Mouse (Mus musculus): ENCODE results near the gene Acap1. TPM values are rescaled to one million over a fixed set of nuclear protein-coding genes. Genes with fewer than 3 reads are reported as not detected.

Gene Acap1
- total RNA-seq, 2 experiments from 2014 or later: 0.72 to 4.4 TPM

GRCm38 (mm10) chr11:69904311-69904710, 9.0 kb upstream of the Acap1 start:
- no peak for DNase-seq

GRCm38 (mm10) chr11:69902972-69903371, 7.6 kb upstream of the Acap1 start:
- no peak for DNase-seq

GRCm38 (mm10) chr11:69901993-69902392, 6.7 kb upstream of the Acap1 start:
- no peak for DNase-seq

- DNase-seq: peak; percentile 95 to 98
Observed at GRCm38 (mm10) chr11:69901406-69901846, 6.1 kb upstream of the Acap1 start.

- DNase-seq: peak; percentile 92 to 96
Observed at GRCm38 (mm10) chr11:69900471-69901405, 5.4 kb upstream of the Acap1 start, which contains the start of the genes 2810408A11Rik and Neurl4. 2810408A11Rik (minus strand) TSS chr11:69900987. Neurl4 (plus strand) TSS chr11:69901072.

GRCm38 (mm10) chr11:69899870-69900269, 4.5 kb upstream of the Acap1 start:
- no peak for DNase-seq

GRCm38 (mm10) chr11:69894671-69895070, 668 bp downstream of the Acap1 start:
- no peak for DNase-seq

- DNase-seq: no peak
Observed at GRCm38 (mm10) chr11:69891482-69891881, 3.9 kb downstream of the Acap1 start.

- DNase-seq: no peak
Observed at GRCm38 (mm10) chr11:69886907-69887635, 8.3 kb downstream of the Acap1 start.

- no peak for DNase-seq
Observed at GRCm38 (mm10) chr11:69884663-69885062, 10.7 kb downstream of the Acap1 start.

GRCm38 (mm10) chr11:69884240-69884639, 11.1 kb downstream of the Acap1 start:
- peak in 1 of 2 experiments; percentile 40 for DNase-seq

- no peak for DNase-seq
Observed at GRCm38 (mm10) chr11:69883527-69884151, 11.7 kb downstream of the Acap1 start.

- no peak for DNase-seq
Observed at GRCm38 (mm10) chr11:69883066-69883465, 12.3 kb downstream of the Acap1 start.

GRCm38 (mm10) chr11:69881787-69882670, 13.3 kb downstream of the Acap1 start:
- DNase-seq: no peak

- DNase-seq: peak; percentile 95 to 97
Observed at GRCm38 (mm10) chr11:69880853-69881603, 14.3 kb downstream of the Acap1 start, which contains the start of gene Kctd11. Kctd11 (minus strand) TSS chr11:69881406.

GRCm38 (mm10) chr11:69880506-69880852, 14.9 kb downstream of the Acap1 start:
- no peak for DNase-seq

GRCm38 (mm10) chr11:69879711-69880110, 15.6 kb downstream of the Acap1 start:
- no peak for DNase-seq

GRCm38 (mm10) chr11:69878952-69879351, 16.4 kb downstream of the Acap1 start:
- DNase-seq: no peak

- no peak for DNase-seq
Observed at GRCm38 (mm10) chr11:69878399-69878798, 16.9 kb downstream of the Acap1 start.

GRCm38 (mm10) chr11:69877878-69878277, 17.5 kb downstream of the Acap1 start, which contains the start of gene Tmem95:
Tmem95 (minus strand) TSS chr11:69878018.
- DNase-seq: no peak

Data from heart, adult 18-20 months (tissue).